Mouse (Mus musculus) ZHBTc4 (cell line): ENCODE measurements around the gene Olfr839-ps1.

Experiments used
- DNase-seq: peaks from one replicate; pipeline ENCODE4 v3.0.0-alpha.2; 2011; ENCODE audit warnings: low read depth, low spot score

Gene Olfr839-ps1

GRCm38 (mm10) chr9:19177212-19177611, at the start of gene Olfr839-ps1:
Gene Olfr839-ps1 (minus strand): TSS chr9:19177312.
- DNase-seq: no peak

- DNase-seq: no peak
Measured at GRCm38 (mm10) chr9:19136017-19136416, 41.1 kb downstream of the Olfr839-ps1 start, which contains the start of gene Olfr837. Gene Olfr837 (plus strand): TSS chr9:19136317.

GRCm38 (mm10) chr9:19120082-19120481, 57.0 kb downstream of the Olfr839-ps1 start, which contains the start of gene Olfr836:
Gene Olfr836 (plus strand): TSS chr9:19120382.
- no peak for DNase-seq
